ENCODE assay signal across 21 mouse cellular contexts in the genomic region with DNA sequence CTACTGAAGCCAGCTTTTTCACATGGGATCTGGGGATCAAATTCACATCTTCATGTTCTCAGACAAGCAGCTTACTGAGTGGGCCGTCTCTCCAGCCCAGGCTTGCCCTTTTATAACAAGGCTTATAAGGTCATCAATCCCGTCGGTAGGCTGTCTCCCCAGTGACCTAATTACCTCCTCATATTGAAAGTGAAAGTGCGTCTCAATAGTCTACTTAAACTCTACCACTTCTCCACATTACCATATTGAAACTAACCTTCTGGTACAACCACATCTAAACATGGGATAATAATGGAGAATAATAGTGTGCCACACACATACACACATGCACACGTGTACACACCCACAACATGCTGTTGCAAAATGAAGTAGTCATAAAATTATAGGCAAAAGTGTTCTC. TPM values are rescaled to one million over a fixed set of nuclear protein-coding genes. Genes with fewer than 3 reads are reported as not detected.
DNase-seq lines count a peak whose midpoint lies in the region; ATAC-seq lines count a peak whose summit lies in the region.
"Had no signal": no experiment of that assay in that cellular context is flagged by ENCODE, and none has a peak within 500 bp of the region (broad histone marks: within the 10 kb centered on the region; RNA-seq: fewer than 3 reads in every experiment).

No protein-coding gene starts in this region.

- H3K4me2 ChIP-seq in heart, embryonic 12.5 days, result no peak overlapping the region
- H3K4me2 ChIP-seq in forebrain, embryonic 16.5 days (ENCODE audit: low read length), result no peak overlapping the region
- H3K4me2 ChIP-seq: forebrain, embryonic 12.5 days; liver, embryonic 13.5 days; lung, embryonic 14.5 days; neural tube, embryonic 13.5 days had no signal

- no peaks in the 10 kb centered on the region; the same call in 1 of the 2 replicates for H3K4me1 ChIP-seq in heart, embryonic 12.5 days (replicated peaks)
- no peaks in the 10 kb centered on the region for H3K4me1 ChIP-seq in forebrain, embryonic 16.5 days (replicated peaks; ENCODE audit: control insufficient read depth, insufficient read depth, low read length)
- H3K4me1 ChIP-seq: forebrain, embryonic 12.5 days; neural tube, embryonic 13.5 days had no signal

- H3K4me3 ChIP-seq in heart, embryonic 12.5 days, result no peak overlapping the region
- no peak overlapping the region for H3K4me3 ChIP-seq in forebrain, embryonic 16.5 days (replicated peaks; ENCODE audit: low read length)
- H3K4me3 ChIP-seq: forebrain, embryonic 12.5 days; heart, embryonic 10.5 days; liver, embryonic 13.5 days; midbrain, embryonic 10.5 days; neural tube, embryonic 13.5 days had no signal

- H3K36me3 ChIP-seq in heart, embryonic 12.5 days, result peaks cover 2% of the 10 kb centered on the region; the same call in 1 of the 2 replicates
- H3K36me3 ChIP-seq in forebrain, embryonic 16.5 days (ENCODE audit: control insufficient read depth, insufficient read depth), result no peaks in the 10 kb centered on the region
- H3K36me3 ChIP-seq: forebrain, embryonic 12.5 days; heart, embryonic 10.5 days; liver, embryonic 13.5 days; midbrain, embryonic 10.5 days; neural tube, embryonic 13.5 days had no signal

- ATAC-seq in heart, embryonic 12.5 days (ENCODE audit: insufficient number of reproducible peaks, low FRiP score), result no peak
- ATAC-seq in inflammation-experienced regulatory T-cells, adult 6 months, result peak; percentile 90
- no peak for ATAC-seq in forebrain, embryonic 16.5 days

- 84% methylated on average over 5 of the region's 5 CpGs for WGBS in heart, embryonic 12.5 days
- WGBS in forebrain, embryonic 16.5 days, result 72% methylated on average over 5 of the region's 5 CpGs

- H3K9me3 ChIP-seq in heart, embryonic 12.5 days (replicated peaks), result no peaks in the 10 kb centered on the region
- no peaks in the 10 kb centered on the region for H3K9me3 ChIP-seq in forebrain, embryonic 16.5 days (ENCODE audit: control insufficient read depth, low read length)
- H3K9me3 ChIP-seq: forebrain, embryonic 12.5 days; heart, embryonic 10.5 days; liver, embryonic 13.5 days; midbrain, embryonic 10.5 days; neural tube, embryonic 13.5 days had no signal

- no peaks in the 10 kb centered on the region for H3K27me3 ChIP-seq in heart, embryonic 12.5 days (replicated peaks)
- H3K27me3 ChIP-seq in forebrain, embryonic 16.5 days (replicated peaks; ENCODE audit: control insufficient read depth, insufficient read depth, low read length), result no peaks in the 10 kb centered on the region
- H3K27me3 ChIP-seq: forebrain, embryonic 12.5 days; liver, embryonic 13.5 days; neural tube, embryonic 13.5 days had no signal

- H3K27ac ChIP-seq in heart, embryonic 12.5 days (ENCODE audit: poor library complexity, severe bottlenecking), result no peak overlapping the region
- no peak overlapping the region for H3K27ac ChIP-seq in forebrain, embryonic 16.5 days (ENCODE audit: low read length)
- H3K27ac ChIP-seq: forebrain, embryonic 12.5 days; heart, embryonic 10.5 days; kidney, postnatal 0 days; liver, embryonic 13.5 days; midbrain, embryonic 10.5 days; neural tube, embryonic 13.5 days had no signal

- no peak overlapping the region for H3K9ac ChIP-seq in heart, embryonic 12.5 days
- no peak overlapping the region for H3K9ac ChIP-seq in forebrain, embryonic 16.5 days (replicated peaks; ENCODE audit: low read depth, low read length)
- H3K9ac ChIP-seq: forebrain, embryonic 12.5 days; liver, embryonic 13.5 days; lung, embryonic 14.5 days; neural tube, embryonic 13.5 days had no signal

- peak; percentile 43 for DNase-seq in heart, adult 11 months
- peak; percentile 16 for DNase-seq in Muller cell, postnatal 12 days (ENCODE audit: inconsistent ontology term)
- peak; percentile 21 for DNase-seq in skeletal muscle tissue, adult 2 months (ENCODE audit: low read depth, low spot score)
- no peak for DNase-seq in layer of hippocampus, postnatal 10 days (ENCODE audit: low spot score in 2 of 2)
- no peak for DNase-seq in cerebellum, adult 9-10 months
- DNase-seq: cerebellum, adult 18-20 months; cerebellum, postnatal 36 days; gastrocnemius, postnatal 36 days; heart, postnatal 10 days; liver, embryonic 13.5 days; lung, embryonic 14.5 days; lung, postnatal 36 days; right cerebral cortex, postnatal 25 days had no signal

RNA-seq across cellular contexts. Expression of a gene that starts 20.4 kb away (rescaled TPM):
- polyA plus RNA-seq in heart, embryonic 12.5 days (2016; fragmentation: Nextera tagmentation; extraction: Ambion mirVana), result 24.6 and 25.2 TPM in 2 replicates
- 1 to 10 TPM; 5.5 to 8.2 (median 5.8) TPM for polyA plus RNA-seq in inflammation-experienced regulatory T-cells, adult 6 months (2017; shearing (Covaris generic))
- total RNA-seq in layer of hippocampus, postnatal 10 days (2021), result 10 to 100 TPM; 16.7 to 19.9 TPM
- polyA plus RNA-seq in forebrain, embryonic 16.5 days (2015; fragmentation: Nextera tagmentation; extraction: Ambion mirVana), result 11.7 and 12.0 TPM in 2 replicates

RNA-seq across cellular contexts. Expression of a gene that starts 48.0 kb away (rescaled TPM):
- polyA plus RNA-seq in heart, embryonic 12.5 days (2016; fragmentation: Nextera tagmentation; extraction: Ambion mirVana), result 22.0 and 22.7 TPM in 2 replicates
- polyA plus RNA-seq in inflammation-experienced regulatory T-cells, adult 6 months (2017; shearing (Covaris generic)), result 10 to 100 TPM; 15.3 to 18.8 (median 17.0) TPM
- 10 to 100 TPM; 79.2 to 94.8 TPM for total RNA-seq in layer of hippocampus, postnatal 10 days (2021)
- polyA plus RNA-seq in forebrain, embryonic 16.5 days (2015; fragmentation: Nextera tagmentation; extraction: Ambion mirVana), result 15.0 and 18.2 TPM in 2 replicates

Comparison
In these comparisons a context has a peak if more than half of its experiments do, and no peak if none do; other contexts are left out.
1. DNase-seq: peak in heart, adult 11 months (single experiment), Muller cell, postnatal 12 days (single experiment) and skeletal muscle tissue, adult 2 months (single experiment); none in layer of hippocampus, postnatal 10 days (0 of 2) and cerebellum, adult 9-10 months (single experiment).